Mouse (Mus musculus) thymus, adult 2 months (tissue): ENCODE measurements around the gene C1qtnf5. TPM values are rescaled to one million over a fixed set of nuclear protein-coding genes. Genes with fewer than 3 reads are reported as not detected.

Experiments used
- DNase-seq: peaks from one replicate; pipeline ENCODE4 v3.0.0; 2021
- H3K27ac ChIP-seq: fragments of 200-500 bp; 2 replicates; pipeline ENCODE4 v1.5.1; 2012; ENCODE audit warnings: low read length, control low read depth; ENCODE audit not compliant: control insufficient read depth, insufficient read depth
- H3K27me3 ChIP-seq: fragments of 200-500 bp; 2 replicates; pipeline ENCODE4 v1.6.1; 2012; ENCODE audit warnings: mild to moderate bottlenecking, low read length, moderate library complexity, mixed read lengths; ENCODE audit not compliant: control insufficient read depth, insufficient read depth
- H3K36me3 ChIP-seq: fragments of 200-500 bp; 2 replicates; pipeline ENCODE4 v1.6.1; 2012; ENCODE audit warnings: mild to moderate bottlenecking, low read length, moderate library complexity; ENCODE audit not compliant: control insufficient read depth, insufficient read depth
- H3K4me1 ChIP-seq: fragments of 200-500 bp; replicated peaks from 2 replicates; pipeline ENCODE4 v1.6.1; 2012; ENCODE audit warnings: low read length; ENCODE audit not compliant: control insufficient read depth, insufficient read depth
- H3K4me3 ChIP-seq: fragments of 200-500 bp; 2 replicates; pipeline ENCODE4 v1.5.1; 2012; ENCODE audit warnings: mild to moderate bottlenecking, low read length, control low read depth, moderate library complexity; ENCODE audit not compliant: control insufficient read depth, insufficient read depth
- CTCF ChIP-seq: fragments of 200-500 bp; IDR thresholded peaks from 2 replicates; pipeline ENCODE4 v1.5.1; 2012; ENCODE audit warnings: mild to moderate bottlenecking, control low read depth, low read length, moderate library complexity, borderline replicate concordance; ENCODE audit not compliant: control insufficient read depth, poor library complexity, insufficient read depth; ENCODE audit errors: extremely low read depth
- POLR2A ChIP-seq: fragments of 200-500 bp; IDR thresholded peaks from 2 replicates; pipeline ENCODE4 v1.6.1; 2012; ENCODE audit warnings: mild to moderate bottlenecking, low read length, control low read depth, moderate library complexity; ENCODE audit not compliant: control insufficient read depth, poor library complexity, insufficient read depth; ENCODE audit errors: extremely low read depth
- WGBS: fragments of 180-500 bp; shearing (Covaris S2); methylation state at CpG from one replicate; pipeline ENCODE4 v1.1.7; 2018; 5-methylcytosine and 5-hydroxymethylcytosine counted together
- polyA plus RNA-seq: library from polyadenylated mRNA; depleted of rRNA; stranded (reverse); fragments of >200 nt; gene quantifications from 2 replicates; pipeline ENCODE4 v1.2.3, GENCODE M21; 2012

Gene C1qtnf5
- polyA plus RNA-seq, 1 experiment, result 5.0 TPM

GRCm38 (mm10) chr9:44093612-44094503 is 13.2 kb upstream of the C1qtnf5 start:
- Histone ChIP-seq H3K27ac (no peak overlapping the region), H3K4me3 (no peak overlapping the region), H3K4me1 (peaks cover 30% of the 10 kb centered on the region), H3K27me3 (no peaks in the 10 kb centered on the region), H3K36me3 (no peaks in the 10 kb centered on the region)
- peak; percentile 89 for DNase-seq
- TF ChIP-seq POLR2A (no peak), CTCF (peak; percentile 96)
- WGBS, result 25% methylated on average over 24 of the region's 24 CpGs

GRCm38 (mm10) chr9:44094737-44095136 is 12.3 kb upstream of the C1qtnf5 start:
- no peaks in the 10 kb centered on the region for H3K36me3 ChIP-seq
- TF ChIP-seq CTCF (no peak), POLR2A (no peak)

GRCm38 (mm10) chr9:44095781-44096180 is 11.3 kb upstream of the C1qtnf5 start:
- H3K36me3 ChIP-seq, result no peaks in the 10 kb centered on the region
- H3K4me1 ChIP-seq, result peaks cover 18% of the 10 kb centered on the region
- no peak overlapping the region for H3K4me3 ChIP-seq
- no peak for DNase-seq
- no peaks in the 10 kb centered on the region for H3K27me3 ChIP-seq
- WGBS, result 75% methylated on average over 9 of the region's 9 CpGs
- TF ChIP-seq CTCF (no peak), POLR2A (no peak)
- no peak overlapping the region for H3K27ac ChIP-seq

More at GRCm38 (mm10) chr9:44094737-44095136, 12.3 kb upstream of the C1qtnf5 start:
- H3K4me1 ChIP-seq, result peaks cover 21% of the 10 kb centered on the region
- WGBS, result 61% methylated on average over 3 of the region's 3 CpGs
- no peak overlapping the region for H3K4me3 ChIP-seq
- H3K27me3 ChIP-seq, result no peaks in the 10 kb centered on the region
- no peak for DNase-seq
- no peak overlapping the region for H3K27ac ChIP-seq

- Histone ChIP-seq H3K4me1 (peaks cover 18% of the 10 kb centered on the region), H3K27me3 (no peaks in the 10 kb centered on the region), H3K36me3 (no peaks in the 10 kb centered on the region), H3K27ac (no peak overlapping the region), H3K4me3 (no peak overlapping the region)
- TF ChIP-seq CTCF, result no peak
- no peak for TF ChIP-seq POLR2A
- 86% methylated on average over 9 of the region's 9 CpGs for WGBS
- no peak for DNase-seq
These were observed 10.5 kb upstream of the C1qtnf5 start for GRCm38 (mm10) chr9:44096536-44096935.

- Histone ChIP-seq H3K36me3 (no peaks in the 10 kb centered on the region; the same call in 1 of the 2 replicates), H3K4me3 (no peak within 1 kb of the TSS), H3K27ac (no peak within 1 kb of the TSS), H3K27me3 (no peaks in the 10 kb centered on the region), H3K4me1 (peaks cover 3% of the 10 kb centered on the region; the same call in 1 of the 2 replicates)
- 97% methylated on average over 9 of the region's 9 CpGs for WGBS
- no peak for DNase-seq
- no peak for TF ChIP-seq POLR2A
These were observed 5.6 kb upstream of the C1qtnf5 start, which contains the start of gene Mfrp for GRCm38 (mm10) chr9:44101490-44101889. Mfrp (plus strand) TSS chr9:44101729.

- H3K27ac ChIP-seq, result no peak overlapping the region
- H3K4me3 ChIP-seq, result no peak overlapping the region
- TF ChIP-seq CTCF (no peak), POLR2A (no peak)
- DNase-seq, result no peak
- peaks cover 8% of the 10 kb centered on the region for H3K4me1 ChIP-seq
- H3K27me3 ChIP-seq, result no peaks in the 10 kb centered on the region
- H3K36me3 ChIP-seq, result no peaks in the 10 kb centered on the region; the same call in 1 of the 2 replicates
- WGBS, result 94% methylated on average over 7 of the region's 7 CpGs
These were observed 2.2 kb upstream of the C1qtnf5 start for GRCm38 (mm10) chr9:44104881-44105280.
